Mouse (Mus musculus) ES-E14 (cell line): ENCODE data around the gene Ptprm. TPM values are rescaled to one million over a fixed set of nuclear protein-coding genes. Genes with fewer than 3 reads are reported as not detected.

ENCODE experiments used
- DNase-seq: peaks from one replicate; pipeline ENCODE4 v3.0.0-alpha.2; 2013; ENCODE audit warnings: low read depth, low spot score
- H3K27ac ChIP-seq: 2 replicates; pipeline ENCODE4 v1.5.1; 2012; ENCODE audit warnings: low read depth, mild to moderate bottlenecking, low read length, moderate library complexity, mixed read lengths; ENCODE audit not compliant: poor library complexity, insufficient read depth, severe bottlenecking
- H3K36me3 ChIP-seq: 2 replicates; pipeline ENCODE4 v1.6.1; 2012; ENCODE audit warnings: mild to moderate bottlenecking, low read length, moderate library complexity, mixed read lengths; ENCODE audit not compliant: control insufficient read depth, poor library complexity, insufficient read depth, severe bottlenecking
- H3K4me1 ChIP-seq, 2 experiments: fragments of 150-350 bp in 1 of 2; sonication (generic) in 1 of 2; 2 replicates each; pipeline ENCODE4 v1.6.1; 2012; ENCODE audit warnings: low read length in 2 of 2, mild to moderate bottlenecking in 1 of 2, mixed read lengths in 1 of 2; ENCODE audit not compliant: control insufficient read depth in 2 of 2, insufficient read depth in 2 of 2, poor library complexity in 1 of 2
- H3K4me3 ChIP-seq, 2 experiments: fragments of 150-350 bp in 1 of 2; sonication (generic) in 1 of 2; 2 replicates each; pipeline ENCODE4 v1.5.1; 2012; ENCODE audit warnings: low read length in 2 of 2, low read depth in 1 of 2, mild to moderate bottlenecking in 1 of 2, mixed read lengths in 1 of 2; ENCODE audit not compliant: insufficient read depth in 1 of 2, poor library complexity in 1 of 2, severe bottlenecking in 1 of 2
- H3K9ac ChIP-seq: 2 replicates; pipeline ENCODE4 v1.6.1; 2012; ENCODE audit warnings: low read depth, mild to moderate bottlenecking, low read length, mixed read lengths; ENCODE audit not compliant: poor library complexity, insufficient read depth, severe bottlenecking
- H3K9me3 ChIP-seq: fragments of 150-350 bp; sonication (generic); 2 replicates; pipeline ENCODE4 v1.6.1; 2012; ENCODE audit warnings: low read depth, mild to moderate bottlenecking, low read length; ENCODE audit not compliant: control insufficient read depth, insufficient read depth
- CHD2 ChIP-seq: IDR thresholded peaks from 2 replicates; pipeline ENCODE4 v1.6.1; 2014; ENCODE audit warnings: mild to moderate bottlenecking, low read depth, low read length, inconsistent platforms
- HCFC1 ChIP-seq: IDR thresholded peaks from 2 replicates; pipeline ENCODE4 v1.6.1; 2012; ENCODE audit warnings: low read length, inconsistent platforms, borderline replicate concordance; ENCODE audit not compliant: insufficient read depth
- MAFK ChIP-seq: IDR thresholded peaks from 2 replicates; pipeline ENCODE4 v1.6.1; 2014; ENCODE audit warnings: mild to moderate bottlenecking, low read depth, low read length, inconsistent platforms; ENCODE audit not compliant: insufficient read depth
- ZC3H11A ChIP-seq: IDR thresholded peaks from 2 replicates; pipeline ENCODE4 v1.6.1; 2012; ENCODE audit warnings: low read depth, mild to moderate bottlenecking, inconsistent platforms, low read length, borderline replicate concordance
- ZNF384 ChIP-seq: IDR thresholded peaks from 2 replicates; pipeline ENCODE4 v1.6.1; 2012; ENCODE audit warnings: low read depth, low read length, inconsistent platforms
- in situ Hi-C, 2 experiments: fragments of 600-800 bp; cut with MboI; formaldehyde crosslinking; loops; one replicate each; pipeline ENCODE4 v1.15.1; 2025; ENCODE audit warnings: low sequenced_read_pairs in 2 of 2, inconsistent platforms in 1 of 2; ENCODE audit not compliant: unreplicated experiment in 2 of 2
- total RNA-seq: library from RNA; depleted of rRNA; stranded (reverse); fragments of 300-350 nt; gene quantifications from 2 replicates; pipeline ENCODE4 v1.2.3, GENCODE M21; 2012

The Ptprm gene
- total RNA-seq, 1 experiment = 2.9 TPM

DNA sequence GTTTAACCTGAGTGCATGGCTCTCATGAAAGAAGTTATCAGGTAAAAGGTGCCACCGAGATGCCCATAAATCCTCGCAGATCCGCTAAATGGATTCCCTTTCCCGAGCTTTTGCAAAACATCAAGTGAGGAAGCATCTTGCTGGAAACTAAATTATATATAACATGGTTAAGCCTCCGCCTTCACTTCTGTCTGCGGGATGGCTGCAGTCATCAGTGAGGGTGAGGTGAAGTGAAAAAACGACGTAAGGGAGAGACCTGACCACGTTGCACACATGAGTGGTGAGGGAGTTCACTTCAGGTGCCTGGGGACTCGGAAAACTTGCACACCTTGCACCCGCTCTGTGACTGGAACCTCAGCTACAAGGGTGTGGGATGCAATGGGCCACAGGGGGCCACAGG is 568.7 kb downstream of the Ptprm start:
- Histone ChIP-seq H3K4me3 (no peak overlapping the region), H3K4me1 (no peaks in the 10 kb centered on the region), H3K36me3 (no peaks in the 10 kb centered on the region), H3K27ac (no peak overlapping the region), H3K9ac (no peak overlapping the region), H3K9me3 (no peaks in the 10 kb centered on the region)
- DNase-seq = no peak
- TF ChIP-seq CHD2 (no peak), ZNF384 (no peak)
- in situ Hi-C loops = no loop called here

DNA sequence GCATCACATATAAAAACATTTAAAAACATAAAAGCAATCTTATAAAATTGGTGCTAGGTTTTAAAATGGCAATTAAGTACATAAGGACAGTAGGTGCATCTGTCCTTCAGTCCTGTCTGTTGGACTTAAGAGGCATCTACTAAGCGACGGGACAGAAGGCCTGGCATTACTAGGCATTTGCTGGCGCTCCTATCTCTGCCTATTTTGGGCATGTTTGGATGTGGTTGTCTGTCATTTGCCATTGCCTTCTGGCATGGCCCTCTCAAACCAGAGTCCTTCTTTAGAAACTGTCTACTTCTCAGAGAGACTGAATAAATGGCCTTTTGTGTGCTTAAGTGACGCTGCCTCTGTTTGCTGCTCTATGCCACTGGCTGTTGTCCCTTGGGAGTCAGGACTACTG is 570.7 kb downstream of the Ptprm start:
- no peak for DNase-seq
- H3K36me3 ChIP-seq = no peaks in the 10 kb centered on the region
- H3K9ac ChIP-seq = no peak overlapping the region
- in situ Hi-C loops = no loop called here
- H3K4me1 ChIP-seq = no peaks in the 10 kb centered on the region
- H3K27ac ChIP-seq = no peak overlapping the region
- TF ChIP-seq ZNF384 (no peak), CHD2 (no peak), ZC3H11A (no peak), HCFC1 (no peak), MAFK (no peak)
- no peak overlapping the region for H3K4me3 ChIP-seq
- no peaks in the 10 kb centered on the region for H3K9me3 ChIP-seq

DNA sequence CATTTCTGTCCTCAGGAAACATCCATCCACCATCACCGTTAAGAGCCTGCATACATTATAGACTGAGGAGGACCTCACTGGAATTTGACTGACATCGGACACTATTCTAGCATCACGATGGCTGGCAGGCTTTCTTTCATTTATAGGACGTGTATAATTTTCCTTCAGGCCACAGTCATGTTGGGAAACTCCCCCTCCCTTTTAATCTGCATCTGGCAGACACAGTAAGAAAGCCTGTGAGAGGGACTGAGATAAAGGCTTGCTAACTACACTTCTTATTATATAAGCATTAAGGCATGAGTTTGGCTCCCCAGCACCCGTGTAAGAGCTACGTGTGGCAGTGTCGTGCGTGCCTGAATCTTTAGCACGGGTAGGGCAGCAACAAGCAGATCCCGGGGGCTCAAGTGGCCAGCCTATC is 571.2 kb downstream of the Ptprm start:
- in situ Hi-C loops = no loop called here
- Histone ChIP-seq H3K9me3 (no peaks in the 10 kb centered on the region), H3K36me3 (no peaks in the 10 kb centered on the region), H3K4me1 (no peaks in the 10 kb centered on the region), H3K4me3 (no peak overlapping the region), H3K27ac (no peak overlapping the region), H3K9ac (no peak overlapping the region)
- TF ChIP-seq ZNF384 (no peak), ZC3H11A (no peak)
- DNase-seq = no peak

DNA sequence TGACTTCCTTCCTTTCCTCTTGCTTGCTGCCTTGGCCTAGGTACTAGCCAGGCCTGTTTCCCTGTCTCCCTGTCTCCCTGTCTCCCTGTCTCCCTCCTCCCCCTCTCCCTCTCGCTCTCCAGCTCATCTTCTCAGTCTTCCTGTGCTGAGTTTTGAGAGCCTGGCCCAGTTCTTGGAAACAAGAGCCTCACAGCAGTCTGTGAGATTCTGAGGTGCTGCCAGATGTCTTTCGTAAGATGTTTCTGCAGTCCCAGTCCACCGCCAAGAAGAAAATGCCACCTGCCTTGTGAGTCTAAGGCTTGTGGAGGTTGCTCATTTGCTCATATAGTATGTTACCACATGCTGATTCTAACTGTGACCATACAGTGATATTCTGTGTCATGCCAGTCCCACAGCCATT is 572.3 kb downstream of the Ptprm start:
- DNase-seq = no peak
- no peak overlapping the region for H3K9ac ChIP-seq
- TF ChIP-seq ZC3H11A (no peak), CHD2 (no peak), MAFK (no peak), ZNF384 (no peak), HCFC1 (no peak)
- H3K27ac ChIP-seq = no peak overlapping the region
- in situ Hi-C loops = no loop called here
- H3K4me3 ChIP-seq = no peak overlapping the region
- H3K4me1 ChIP-seq = no peaks in the 10 kb centered on the region
- H3K9me3 ChIP-seq = no peaks in the 10 kb centered on the region
- H3K36me3 ChIP-seq = no peaks in the 10 kb centered on the region

DNA sequence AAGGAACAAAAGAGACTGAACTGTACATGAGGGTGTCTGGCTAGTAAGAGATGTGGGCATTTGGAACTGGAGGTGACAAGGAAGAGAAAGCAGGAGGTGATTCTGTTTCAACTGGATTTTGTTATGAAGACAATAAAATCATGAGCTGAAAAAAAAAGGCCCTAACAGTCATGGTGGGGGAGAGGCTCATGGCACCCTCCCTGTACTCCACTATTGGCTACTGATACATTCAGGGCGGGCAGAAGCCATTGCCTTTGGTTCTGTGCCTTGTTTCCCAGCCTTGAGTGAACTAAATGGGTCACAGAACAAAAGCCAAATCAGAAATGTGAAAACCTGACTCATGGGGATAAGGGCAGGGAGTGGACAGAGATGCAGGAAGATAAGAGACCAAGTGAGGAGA is 575.2 kb downstream of the Ptprm start:
- Histone ChIP-seq H3K9me3 (no peaks in the 10 kb centered on the region), H3K4me3 (no peak overlapping the region), H3K4me1 (no peaks in the 10 kb centered on the region), H3K27ac (no peak overlapping the region), H3K36me3 (no peaks in the 10 kb centered on the region), H3K9ac (no peak overlapping the region)
- in situ Hi-C loops = no loop called here
- DNase-seq = no peak
- TF ChIP-seq HCFC1 (no peak), ZNF384 (no peak)
